Mouse (Mus musculus) forelimb bud, embryonic 11.5 days (tissue): ENCODE measurements at regions not wholly inside any gene's neighbourhood (a gene's known extent, or its start where the extent isn't known, plus 50 kb on each side); places are given as distances from the start of the nearest gene placed in this dataset.

ENCODE experiments used
- DNase-seq: peaks from one replicate; pipeline ENCODE4 v3.0.0-alpha.2; 2012; ENCODE audit warnings: low read depth, low spot score

GRCm38 (mm10) chr3:145705317-145705716, 53.2 kb upstream of the Ddah1 start:
- no peak for DNase-seq

- no peak for DNase-seq
Measured at GRCm38 (mm10) chr3:145704054-145704453, 54.3 kb upstream of the Ccn1 start.

- DNase-seq, result peak; percentile 51
Measured at GRCm38 (mm10) chr3:145703411-145703924, 53.7 kb upstream of the Ccn1 start.

- DNase-seq, result no peak
Measured at GRCm38 (mm10) chr3:145702739-145703138, 53.0 kb upstream of the Ccn1 start.

GRCm38 (mm10) chr3:145701945-145702344, 52.2 kb upstream of the Ccn1 start:
- DNase-seq, result no peak
